Mouse (Mus musculus) spleen, adult 12 weeks (tissue): ENCODE data around the gene Kpna7.
"Not testable (repeated sequence)": the region's sequence is repeated elsewhere in the genome, so short reads cannot be mapped to it uniquely, and the experiment has no call there.

ENCODE experiments used
- DNase-seq: peaks from one replicate; pipeline ENCODE4 v3.0.0; 2022; ENCODE audit warnings: low spot score

Gene Kpna7

GRCm38 (mm10) chr5:145083632-145084451 is at the start of gene Kpna7, which contains the start of gene Arpc1a:
Gene Kpna7 (minus strand): TSS chr5:145084030.
Gene Arpc1a (plus strand): TSS chr5:145083830.
- DNase-seq = peak; percentile 79

GRCm38 (mm10) chr5:145133275-145133674 is 49.4 kb upstream of the Kpna7 start:
- not testable (repeated sequence) for DNase-seq

- DNase-seq = no peak
These were observed 47.2 kb upstream of the Kpna7 start for GRCm38 (mm10) chr5:145130995-145131394.

- DNase-seq = no peak
These were observed 46.4 kb upstream of the Kpna7 start for GRCm38 (mm10) chr5:145130191-145130590.

GRCm38 (mm10) chr5:145129773-145130172 is 45.9 kb upstream of the Kpna7 start:
- not testable (repeated sequence) for DNase-seq

- no peak for DNase-seq
These were observed 45.3 kb upstream of the Kpna7 start for GRCm38 (mm10) chr5:145129124-145129523.

- no peak for DNase-seq
These were observed 42.8 kb upstream of the Kpna7 start for GRCm38 (mm10) chr5:145126580-145126979.

- DNase-seq = no peak
These were observed 39.6 kb upstream of the Kpna7 start for GRCm38 (mm10) chr5:145123396-145123795.

GRCm38 (mm10) chr5:145120921-145121320 is 37.1 kb upstream of the Kpna7 start:
- DNase-seq = no peak

- DNase-seq = peak; percentile 32
These were observed 35.6 kb upstream of the Kpna7 start for GRCm38 (mm10) chr5:145119385-145119784.

- no peak for DNase-seq
These were observed 34.6 kb upstream of the Kpna7 start for GRCm38 (mm10) chr5:145118461-145118860.

GRCm38 (mm10) chr5:145118005-145118404 is 34.2 kb upstream of the Kpna7 start:
- DNase-seq = no peak

- peak; percentile 35 for DNase-seq
These were observed 33.1 kb upstream of the Kpna7 start for GRCm38 (mm10) chr5:145116916-145117315.

GRCm38 (mm10) chr5:145116316-145116715 is 32.5 kb upstream of the Kpna7 start:
- peak; percentile 6 for DNase-seq

- no peak for DNase-seq
These were observed 31.9 kb upstream of the Kpna7 start for GRCm38 (mm10) chr5:145115736-145116135.

- peak; percentile 27 for DNase-seq
These were observed 31.0 kb upstream of the Kpna7 start for GRCm38 (mm10) chr5:145114606-145115473.

- DNase-seq = peak; percentile 31
These were observed 30.3 kb upstream of the Kpna7 start, which contains the start of gene Arpc1b for GRCm38 (mm10) chr5:145114071-145114605. Gene Arpc1b (plus strand): TSS chr5:145114215.

- no peak for DNase-seq
These were observed 29.6 kb upstream of the Kpna7 start for GRCm38 (mm10) chr5:145113416-145113815.

- no peak for DNase-seq
These were observed 28.7 kb upstream of the Kpna7 start for GRCm38 (mm10) chr5:145112566-145112965.

- DNase-seq = no peak
These were observed 26.6 kb upstream of the Kpna7 start for GRCm38 (mm10) chr5:145110401-145110800.

GRCm38 (mm10) chr5:145105694-145106275 is 22.0 kb upstream of the Kpna7 start:
- no peak for DNase-seq

GRCm38 (mm10) chr5:145104328-145104727 is 20.5 kb upstream of the Kpna7 start:
- no peak for DNase-seq
